Comparison of ENCODE assay signal across 20 mouse cellular contexts in the genomic region with DNA sequence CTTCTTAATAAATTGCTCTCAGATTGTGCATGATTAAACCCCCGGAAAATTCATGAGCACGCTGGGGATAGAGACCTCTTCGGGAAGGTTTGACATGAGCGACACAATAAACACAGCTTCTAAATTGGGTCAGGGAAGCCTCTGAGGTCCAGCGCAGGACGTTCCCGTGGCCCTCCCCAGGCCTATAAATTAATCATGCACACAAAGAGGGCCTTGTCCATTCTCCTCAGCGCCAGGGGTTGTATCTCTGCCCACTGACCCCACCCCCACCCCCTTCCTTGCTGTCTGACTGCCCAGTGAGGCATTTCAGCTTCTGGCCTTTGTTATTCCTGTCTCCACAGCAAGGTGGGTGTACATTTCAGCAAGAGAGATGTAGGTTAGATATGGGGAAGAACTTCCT. TPM values are rescaled to one million over a fixed set of nuclear protein-coding genes. Genes with fewer than 3 reads are reported as not detected.
DNase-seq lines count a peak whose midpoint lies in the region; ATAC-seq lines count a peak whose summit lies in the region.
"Had no signal": no experiment of that assay in that cellular context is flagged by ENCODE, and none has a peak within 500 bp of the region (broad histone marks: within the 10 kb centered on the region; RNA-seq: fewer than 3 reads in every experiment).

No protein-coding gene starts in this region.

- DNase-seq in embryo, embryonic 11 days = peak; percentile 44
- DNase-seq in embryo, embryonic 10 days (ENCODE audit: low spot score) = no peak
- peak; percentile 41 for DNase-seq in hindbrain, embryonic 10.5 days (ENCODE audit: low spot score)
- no peak for DNase-seq in hindbrain, embryonic 14.5 days (ENCODE audit: low spot score)
- DNase-seq in neural tube, embryonic 10.5 days (ENCODE audit: extremely low spot score, low spot score) = peak; percentile 42
- no peak for DNase-seq in urinary bladder, adult 18-20 months (ENCODE audit: low spot score in 2 of 2)
- DNase-seq: adrenal gland, postnatal 10 days; cerebellum, adult 2 months; cerebellum, postnatal 36 days; kidney, adult 11 months; kidney, postnatal 36 days; lung, embryonic 14.5 days; thymus, postnatal 25 days had no signal

- H3K4me2 ChIP-seq in hindbrain, embryonic 14.5 days (replicated peaks) = no peak overlapping the region
- H3K4me2 ChIP-seq in neural tube, embryonic 15.5 days = no peak overlapping the region
- H3K4me2 ChIP-seq: heart, embryonic 12.5 days; kidney, embryonic 15.5 days; limb, embryonic 13.5 days; lung, embryonic 14.5 days; neural tube, embryonic 13.5 days; stomach, embryonic 15.5 days had no signal

- H3K9ac ChIP-seq in hindbrain, embryonic 14.5 days = no peak overlapping the region
- no peak overlapping the region for H3K9ac ChIP-seq in neural tube, embryonic 15.5 days (replicated peaks)
- H3K9ac ChIP-seq: kidney, embryonic 15.5 days; liver, embryonic 14.5 days; lung, embryonic 14.5 days; neural tube, embryonic 13.5 days; stomach, embryonic 15.5 days had no signal

- H3K36me3 ChIP-seq in hindbrain, embryonic 10.5 days = no peaks in the 10 kb centered on the region
- H3K36me3 ChIP-seq in hindbrain, embryonic 14.5 days (replicated peaks; ENCODE audit: control insufficient read depth, insufficient read depth) = no peaks in the 10 kb centered on the region
- no peaks in the 10 kb centered on the region for H3K36me3 ChIP-seq in neural tube, embryonic 15.5 days
- H3K36me3 ChIP-seq: heart, embryonic 12.5 days; kidney, embryonic 15.5 days; limb, embryonic 13.5 days; neural tube, embryonic 13.5 days; stomach, embryonic 15.5 days had no signal

- WGBS in hindbrain, embryonic 10.5 days = 19% methylated on average over 8 of the region's 8 CpGs
- WGBS in hindbrain, embryonic 14.5 days = 5% methylated on average over 8 of the region's 8 CpGs
- 12% methylated on average over 8 of the region's 8 CpGs for WGBS in neural tube, embryonic 15.5 days

- ATAC-seq in hindbrain, embryonic 14.5 days (ENCODE audit: low FRiP score) = no peak
- ATAC-seq in neural tube, embryonic 15.5 days (ENCODE audit: low FRiP score) = no peak

- peaks cover 83% of the 10 kb centered on the region for H3K4me1 ChIP-seq in hindbrain, embryonic 10.5 days (replicated peaks)
- H3K4me1 ChIP-seq in hindbrain, embryonic 14.5 days (replicated peaks; ENCODE audit: control insufficient read depth, insufficient read depth, low read length) = peaks cover 31% of the 10 kb centered on the region
- peaks cover 42% of the 10 kb centered on the region for H3K4me1 ChIP-seq in neural tube, embryonic 15.5 days

- peak overlapping the region; percentile 9; the same call in 1 of the 2 replicates for H3K4me3 ChIP-seq in hindbrain, embryonic 10.5 days
- no peak overlapping the region for H3K4me3 ChIP-seq in hindbrain, embryonic 14.5 days (replicated peaks; ENCODE audit: low read length)
- H3K4me3 ChIP-seq in neural tube, embryonic 15.5 days (replicated peaks) = no peak overlapping the region
- H3K4me3 ChIP-seq: heart, embryonic 12.5 days; kidney, embryonic 15.5 days; limb, embryonic 13.5 days; neural tube, embryonic 13.5 days; stomach, embryonic 15.5 days had no signal

- no peaks in the 10 kb centered on the region for H3K9me3 ChIP-seq in hindbrain, embryonic 10.5 days
- no peaks in the 10 kb centered on the region for H3K9me3 ChIP-seq in hindbrain, embryonic 14.5 days (ENCODE audit: control insufficient read depth, low read length)
- H3K9me3 ChIP-seq in neural tube, embryonic 15.5 days (replicated peaks) = no peaks in the 10 kb centered on the region
- H3K9me3 ChIP-seq: heart, embryonic 12.5 days; kidney, embryonic 15.5 days; limb, embryonic 13.5 days; neural tube, embryonic 13.5 days; stomach, embryonic 15.5 days had no signal

- peaks cover 6% of the 10 kb centered on the region for H3K27me3 ChIP-seq in hindbrain, embryonic 10.5 days (ENCODE audit: insufficient read depth, poor library complexity, severe bottlenecking)
- no peaks in the 10 kb centered on the region for H3K27me3 ChIP-seq in hindbrain, embryonic 14.5 days (ENCODE audit: control insufficient read depth, insufficient read depth, low read length)
- no peaks in the 10 kb centered on the region for H3K27me3 ChIP-seq in neural tube, embryonic 15.5 days (replicated peaks)
- H3K27me3 ChIP-seq: heart, embryonic 12.5 days; kidney, embryonic 15.5 days; limb, embryonic 13.5 days; neural tube, embryonic 13.5 days; stomach, embryonic 15.5 days had no signal

- H3K27ac ChIP-seq in hindbrain, embryonic 10.5 days = peak overlapping the region; percentile 82
- no peak overlapping the region for H3K27ac ChIP-seq in hindbrain, embryonic 14.5 days
- no peak overlapping the region for H3K27ac ChIP-seq in neural tube, embryonic 15.5 days (replicated peaks)
- H3K27ac ChIP-seq: kidney, embryonic 15.5 days; limb, embryonic 13.5 days; liver, embryonic 14.5 days; neural tube, embryonic 13.5 days; stomach, embryonic 15.5 days had no signal

RNA-seq across cellular contexts. Expression of gene Dab2ip, which starts 49.4 kb away (rescaled TPM):
- polyA plus RNA-seq in hindbrain, embryonic 10.5 days (2016; fragmentation: Nextera tagmentation; extraction: Ambion mirVana) = 26.9 and 28.8 TPM in 2 replicates
- 48.4 and 52.2 TPM in 2 replicates for polyA plus RNA-seq in hindbrain, embryonic 14.5 days (2014; fragmentation: Nextera tagmentation; extraction: Ambion mirVana)
- polyA plus RNA-seq in neural tube, embryonic 15.5 days (2015; fragmentation: Nextera tagmentation; extraction: Ambion mirVana) = 51.5 and 62.4 TPM in 2 replicates

Comparison
In these comparisons a context has a peak if more than half of its experiments do, and no peak if none do; other contexts are left out.
1. DNase-seq: peak in embryo, embryonic 11 days (single experiment), hindbrain, embryonic 10.5 days (single experiment) and neural tube, embryonic 10.5 days (single experiment); none in embryo, embryonic 10 days (single experiment), hindbrain, embryonic 14.5 days (single experiment) and urinary bladder, adult 18-20 months (0 of 2).